Mouse (Mus musculus): ENCODE measurements around the gene Terb1. TPM values are rescaled to one million over a fixed set of nuclear protein-coding genes. Genes with fewer than 3 reads are reported as not detected.

The Terb1 gene
- polyA plus RNA-seq, 3 experiments from 2014 or later = not detected

GRCm38 (mm10) chr8:104410628-104411273 lies 99.0 kb downstream of the Terb1 start:
- no peak for ATAC-seq

- ATAC-seq = no peak
Observed at GRCm38 (mm10) chr8:104408328-104409110, 101.2 kb downstream of the Terb1 start.

- no peak for ATAC-seq
Observed at GRCm38 (mm10) chr8:104406340-104407128, 103.2 kb downstream of the Terb1 start.

GRCm38 (mm10) chr8:104405430-104406187 lies 104.1 kb downstream of the Terb1 start:
- no peak for ATAC-seq

GRCm38 (mm10) chr8:104403596-104403995 lies 106.1 kb downstream of the Terb1 start:
- ATAC-seq = no peak

Other genes with a start within 250 kb of the Terb1 start
- not detected for gene Cmtm2a, start 216.7 kb downstream of the Terb1 start, polyA plus RNA-seq (2017; shearing (Covaris generic))
- gene Gm45711, start 199.8 kb downstream of the Terb1 start, polyA plus RNA-seq (2017; shearing (Covaris generic)) = not detected
- not detected for gene Cmtm1, start 199.8 kb downstream of the Terb1 start, polyA plus RNA-seq (2017; shearing (Covaris generic))
- not detected for gene Gm11020, start 188.3 kb downstream of the Terb1 start, polyA plus RNA-seq (2017; shearing (Covaris generic))
- gene Cmtm2b, start 187.7 kb downstream of the Terb1 start, polyA plus RNA-seq (2017; shearing (Covaris generic)) = not detected
- 10 to 100 TPM; 14.7 to 21.3 (median 17.4) TPM for gene Cmtm3, start 170.5 kb downstream of the Terb1 start, polyA plus RNA-seq (2017; shearing (Covaris generic))
- under 1 TPM; 0.32 to 0.78 (median 0.64) TPM for gene Cmtm4, start 114.1 kb downstream of the Terb1 start, polyA plus RNA-seq (2017; shearing (Covaris generic))
- 10 to 100 TPM; 23.7 to 32.8 (median 31.2) TPM for gene Dync1li2, start 66.9 kb downstream of the Terb1 start, polyA plus RNA-seq (2017; shearing (Covaris generic))
- gene Nae1, start 24.7 kb upstream of the Terb1 start, polyA plus RNA-seq (2017; shearing (Covaris generic)) = 100 to 1,000 TPM in 1 of 3 experiments, 10 to 100 TPM in 2; 80.0 to 101 (median 91.5) TPM
- gene Car7, start 24.8 kb upstream of the Terb1 start, polyA plus RNA-seq (2017; shearing (Covaris generic)) = 1 to 10 TPM; 3.3 to 5.5 (median 5.3) TPM
- 10 to 100 TPM; 13.9 to 19.6 (median 17.5) TPM for gene Pdp2, start 81.5 kb upstream of the Terb1 start, polyA plus RNA-seq (2017; shearing (Covaris generic))
- not detected for gene Cdh16, start 114.5 kb upstream of the Terb1 start, polyA plus RNA-seq (2017; shearing (Covaris generic))
- gene Rrad, start 121.4 kb upstream of the Terb1 start, polyA plus RNA-seq (2017; shearing (Covaris generic)) = 10 to 100 TPM; 10.3 to 14.0 (median 11.0) TPM
- gene Ciao2b, start 132.1 kb upstream of the Terb1 start, polyA plus RNA-seq (2017; shearing (Covaris generic)) = 100 to 1,000 TPM; 101 to 136 (median 117) TPM
- not detected for gene Ces2a, start 224.1 kb upstream of the Terb1 start, polyA plus RNA-seq (2017; shearing (Covaris generic))

Data from inflammation-experienced regulatory T-cells, adult 6 months (primary cell).